Mouse (Mus musculus) heart, embryonic 13.5 days (tissue): Measurements from ENCODE around the gene Fstl3. TPM values are rescaled to one million over a fixed set of nuclear protein-coding genes. Genes with fewer than 3 reads are reported as not detected.

Source experiments
- polyA plus RNA-seq: library from polyadenylated mRNA; unstranded; fragments of >200 nt; fragmentation: Nextera tagmentation; extraction: Ambion mirVana; gene quantifications from 2 replicates; pipeline ENCODE4 v1.2.1, GENCODE M21; 2015

Fstl3 gene
- polyA plus RNA-seq, 1 experiment from 2014 or later, result 23.8 TPM

Other genes starting within 250 kb of the Fstl3 start
- 10.9 and 13.1 TPM in 2 replicates for gene Plpp2, start 243.5 kb upstream of the Fstl3 start, polyA plus RNA-seq
- gene Mier2, start 222.1 kb upstream of the Fstl3 start, polyA plus RNA-seq, result 32.9 and 33.5 TPM in 2 replicates
- not detected in 2 replicates for gene Theg, start 189.9 kb upstream of the Fstl3 start, polyA plus RNA-seq
- gene C2cd4c, start 163.2 kb upstream of the Fstl3 start, polyA plus RNA-seq, result not detected in 2 replicates
- 1.9 and 2.6 TPM in 2 replicates for gene Shc2, start 139.4 kb upstream of the Fstl3 start, polyA plus RNA-seq
- gene Odf3l2, start 131.5 kb upstream of the Fstl3 start, polyA plus RNA-seq, result not detected in 2 replicates
- 0.82 and 1.2 TPM in 2 replicates for gene Madcam1, start 112.7 kb upstream of the Fstl3 start, polyA plus RNA-seq
- gene Tpgs1, start 107.9 kb upstream of the Fstl3 start, polyA plus RNA-seq, result 41.4 and 43.1 TPM in 2 replicates
- gene Cdc34, start 95.1 kb upstream of the Fstl3 start, polyA plus RNA-seq, result 122 and 136 TPM in 2 replicates
- 0.67 and 1.0 TPM in 2 replicates for gene Gzmm, start 88.3 kb upstream of the Fstl3 start, polyA plus RNA-seq
- 1,093 and 1,212 TPM in 2 replicates for gene Bsg, start 72.8 kb upstream of the Fstl3 start, polyA plus RNA-seq
- 0.06 and 0.09 TPM in 2 replicates for gene Hcn2, start 60.6 kb upstream of the Fstl3 start, polyA plus RNA-seq
- 30.2 and 30.9 TPM in 2 replicates for gene Polrmt, start 30.7 kb upstream of the Fstl3 start, polyA plus RNA-seq
- 0.17 TPM in 1 of 2 replicates, not detected in the other for gene Fgf22, start 22.2 kb upstream of the Fstl3 start, polyA plus RNA-seq
- gene Rnf126, start 10.3 kb upstream of the Fstl3 start, polyA plus RNA-seq, result 61.4 and 66.3 TPM in 2 replicates
- 0.51 TPM in 1 of 2 replicates, not detected in the other for gene Prss57, start 13.7 kb downstream of the Fstl3 start, polyA plus RNA-seq
- gene Palm, start 16.3 kb downstream of the Fstl3 start, polyA plus RNA-seq, result 67.1 and 69.3 TPM in 2 replicates
- 1.2 and 1.4 TPM in 2 replicates for gene Misp, start 43.7 kb downstream of the Fstl3 start, polyA plus RNA-seq
- gene Ptbp1, start 77.2 kb downstream of the Fstl3 start, polyA plus RNA-seq, result 122 and 141 TPM in 2 replicates
- 2.5 and 2.6 TPM in 2 replicates for gene Prtn3, start 97.2 kb downstream of the Fstl3 start, polyA plus RNA-seq
- 15.8 and 16.4 TPM in 2 replicates for gene Plppr3, start 97.4 kb downstream of the Fstl3 start, polyA plus RNA-seq
- gene Elane, start 109.0 kb downstream of the Fstl3 start, polyA plus RNA-seq, result 0.25 and 0.96 TPM in 2 replicates
- not detected in 2 replicates for gene Cfd, start 113.6 kb downstream of the Fstl3 start, polyA plus RNA-seq
- gene Med16, start 131.7 kb downstream of the Fstl3 start, polyA plus RNA-seq, result 41.8 and 42.1 TPM in 2 replicates
- gene Gm26602, start 133.6 kb downstream of the Fstl3 start, polyA plus RNA-seq, result 1.7 TPM in 1 of 2 replicates, not detected in the other
- gene Kiss1r, start 139.7 kb downstream of the Fstl3 start, polyA plus RNA-seq, result 0.60 and 0.67 TPM in 2 replicates
- gene R3hdm4, start 143.9 kb downstream of the Fstl3 start, polyA plus RNA-seq, result 95.6 and 100 TPM in 2 replicates
- 3.4 and 4.2 TPM in 2 replicates for gene Arid3a, start 149.8 kb downstream of the Fstl3 start, polyA plus RNA-seq
- 72.4 and 80.9 TPM in 2 replicates for gene Wdr18, start 182.9 kb downstream of the Fstl3 start, polyA plus RNA-seq
- gene Grin3b, start 193.4 kb downstream of the Fstl3 start, polyA plus RNA-seq, result 0.09 and 0.11 TPM in 2 replicates
- gene Tmem259, start 207.1 kb downstream of the Fstl3 start, polyA plus RNA-seq, result 10.6 and 12.8 TPM in 2 replicates
- 264 and 271 TPM in 2 replicates for gene Cnn2, start 211.3 kb downstream of the Fstl3 start, polyA plus RNA-seq
- gene Abca7, start 219.2 kb downstream of the Fstl3 start, polyA plus RNA-seq, result 2.2 and 2.6 TPM in 2 replicates
- gene Arhgap45, start 239.4 kb downstream of the Fstl3 start, polyA plus RNA-seq, result 5.5 and 6.5 TPM in 2 replicates